Mouse (Mus musculus): Measurements from ENCODE around the gene Anks1b.

DNA sequence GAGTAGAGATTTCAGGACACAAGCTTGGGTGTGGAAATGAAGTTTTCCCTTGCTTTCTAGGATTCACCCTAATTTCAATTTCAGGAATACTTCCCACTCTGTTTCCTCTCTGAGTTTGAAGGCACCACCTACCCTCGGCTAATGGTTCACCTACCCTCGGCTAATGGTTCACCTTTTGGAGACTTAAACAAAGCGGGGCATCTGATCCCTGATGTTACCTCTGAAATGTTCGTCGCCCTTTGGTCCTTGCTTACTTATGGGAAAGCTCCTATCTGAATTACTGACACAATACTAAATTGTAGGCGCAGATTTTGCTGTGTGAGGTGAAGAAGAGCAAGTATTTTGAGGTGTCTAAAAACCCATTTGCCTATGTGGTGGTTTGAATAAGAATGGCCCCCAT is 22.4 kb upstream of the Anks1b start:
- TF ChIP-seq CTCF (IDR thresholded peaks at IDR 0.05; ENCODE audit: low read depth, low read length) (no peak), GATA1 (IDR thresholded peaks at IDR 0.05; ENCODE audit: borderline replicate concordance, low read length) (no peak), TAL1 (conservative IDR thresholded peaks at IDR 0.05; ENCODE audit: low read depth, low read length) (no peak), POLR2AphosphoS5 (IDR thresholded peaks at IDR 0.05; ENCODE audit: insufficient replicate concordance, low read depth, low read length) (no peak)

Data from G1E (cell line).